Mouse (Mus musculus) hindbrain, embryonic 14.5 days (tissue): ENCODE measurements at regions not wholly inside any gene's neighbourhood (a gene's known extent, or its start where the extent isn't known, plus 50 kb on each side); places are given as distances from the start of the nearest gene placed in this dataset.

ENCODE experiments used
- ATAC-seq: fragments of 200-750 bp; cut with Nextera tagmentation; 2 replicates; pipeline ENCODE4 v1.8.0; 2017; ENCODE audit warnings: moderate number of reproducible peaks, mild to moderate bottlenecking, moderate TSS enrichment, moderate library complexity; ENCODE audit not compliant: low FRiP score
- DNase-seq: peaks from one replicate; pipeline ENCODE4 v3.0.0-alpha.2; 2015; ENCODE audit warnings: low spot score
- H3K27ac ChIP-seq: fragments of 300-500 bp; sonication (generic); 2 replicates; pipeline ENCODE4 v1.5.1; 2014; ENCODE audit warnings: mild to moderate bottlenecking, moderate library complexity
- H3K27me3 ChIP-seq: fragments of 300-500 bp; sonication (generic); 2 replicates; pipeline ENCODE4 v1.6.1; 2014; ENCODE audit warnings: mild to moderate bottlenecking, low read length, mixed read lengths; ENCODE audit not compliant: control insufficient read depth, insufficient read depth
- H3K36me3 ChIP-seq: fragments of 300-500 bp; sonication (generic); replicated peaks from 2 replicates; pipeline ENCODE4 v1.6.1; 2014; ENCODE audit not compliant: control insufficient read depth, insufficient read depth
- H3K4me1 ChIP-seq: fragments of 300-500 bp; sonication (generic); replicated peaks from 2 replicates; pipeline ENCODE4 v1.6.1; 2014; ENCODE audit warnings: antibody characterized with exemption, low read length, mixed read lengths; ENCODE audit not compliant: control insufficient read depth, insufficient read depth
- H3K4me2 ChIP-seq: fragments of 300-500 bp; sonication (generic); replicated peaks from 2 replicates; pipeline ENCODE4 v1.6.1; 2014; ENCODE audit warnings: mild to moderate bottlenecking, moderate library complexity
- H3K4me3 ChIP-seq: fragments of 300-500 bp; sonication (generic); replicated peaks from 2 replicates; pipeline ENCODE4 v1.5.1; 2014; ENCODE audit warnings: mild to moderate bottlenecking, low read length
- H3K9ac ChIP-seq: fragments of 300-500 bp; sonication (generic); 2 replicates; pipeline ENCODE4 v1.6.1; 2014
- H3K9me3 ChIP-seq: fragments of 300-500 bp; sonication (generic); 2 replicates; pipeline ENCODE4 v1.6.1; 2016; ENCODE audit warnings: low read length; ENCODE audit not compliant: control insufficient read depth
- WGBS: fragments of 180-500 bp; shearing (Covaris S2); extraction: QIAGEN DNeasy Blood & Tissue Kit; methylation state at CpG from one replicate; pipeline ENCODE4 v1.1.7; 2014; 5-methylcytosine and 5-hydroxymethylcytosine counted together

DNA sequence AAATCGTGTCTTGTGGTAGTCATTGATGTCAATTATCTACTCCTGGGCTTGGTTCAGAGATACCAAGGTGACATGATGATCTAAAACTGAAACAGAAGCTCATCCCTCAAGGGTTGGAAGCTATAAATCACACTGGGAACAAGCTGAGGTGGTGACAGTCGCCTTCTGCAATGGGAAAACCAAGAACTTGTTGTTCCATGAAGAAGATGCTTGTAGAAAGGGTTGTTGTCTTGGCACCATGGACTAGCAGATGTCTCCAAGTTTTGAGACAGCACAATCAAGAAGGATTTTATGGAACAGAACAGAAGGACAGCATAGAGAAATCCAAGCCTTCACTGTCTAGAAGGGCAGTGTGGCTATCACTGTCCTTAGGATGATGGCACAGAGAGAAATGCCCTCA is 2005.4 kb upstream of the Lrrc6 start:
- Histone ChIP-seq H3K36me3 (no peaks in the 10 kb centered on the region), H3K4me3 (no peak overlapping the region), H3K9ac (no peak overlapping the region), H3K27ac (no peak overlapping the region), H3K4me1 (no peaks in the 10 kb centered on the region), H3K9me3 (no peaks in the 10 kb centered on the region), H3K27me3 (no peaks in the 10 kb centered on the region), H3K4me2 (no peak overlapping the region)
- no peak for DNase-seq
- ATAC-seq: no peak
- WGBS: 89% methylated on average over 2 of the region's 2 CpGs

GRCm38 (mm10) chr15:68496438-68496837 is 1995.7 kb upstream of the Lrrc6 start:
- Histone ChIP-seq H3K27ac (no peak overlapping the region), H3K4me3 (no peak overlapping the region), H3K9ac (no peak overlapping the region), H3K36me3 (no peaks in the 10 kb centered on the region), H3K4me2 (no peak overlapping the region), H3K27me3 (no peaks in the 10 kb centered on the region), H3K9me3 (peaks cover 5% of the 10 kb centered on the region; the same call in 1 of the 2 replicates), H3K4me1 (no peaks in the 10 kb centered on the region)
- DNase-seq (no peak), ATAC-seq (no peak)
- 90% methylated on average over 2 of the region's 2 CpGs for WGBS

DNA sequence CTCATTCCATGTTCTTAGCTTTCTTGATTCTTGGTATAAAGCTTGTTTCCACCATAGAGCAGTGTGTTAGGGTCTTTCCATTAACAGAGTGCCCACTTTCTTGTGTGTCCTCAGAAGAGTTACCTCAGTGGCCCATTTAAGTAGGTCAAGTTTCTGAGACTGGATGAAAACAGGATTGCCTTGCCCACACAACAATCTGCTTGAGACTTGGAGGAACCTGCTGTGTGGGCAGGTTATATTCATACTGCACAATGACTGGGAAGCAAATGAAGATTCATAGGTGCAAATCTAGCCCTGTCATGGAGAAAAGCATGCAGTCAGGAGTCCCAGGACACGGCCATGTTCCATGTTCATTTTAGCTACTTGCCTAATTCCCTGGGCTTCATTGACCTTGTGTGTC is 1984.1 kb upstream of the Lrrc6 start:
- H3K27ac ChIP-seq: no peak overlapping the region
- ATAC-seq (no peak), DNase-seq (no peak)
- H3K4me1 ChIP-seq: no peaks in the 10 kb centered on the region
- no peaks in the 10 kb centered on the region for H3K27me3 ChIP-seq
- H3K4me3 ChIP-seq: no peak overlapping the region
- 97% methylated on average over 1 of the region's 1 CpGs for WGBS
- H3K4me2 ChIP-seq: no peak overlapping the region
- no peaks in the 10 kb centered on the region for H3K36me3 ChIP-seq
- no peak overlapping the region for H3K9ac ChIP-seq
- H3K9me3 ChIP-seq: no peaks in the 10 kb centered on the region

GRCm38 (mm10) chr15:68477745-68478144 is 1977.0 kb upstream of the Lrrc6 start:
- Histone ChIP-seq H3K9ac (no peak overlapping the region), H3K27ac (no peak overlapping the region), H3K4me2 (no peak overlapping the region), H3K4me3 (no peak overlapping the region), H3K36me3 (no peaks in the 10 kb centered on the region), H3K9me3 (no peaks in the 10 kb centered on the region), H3K27me3 (no peaks in the 10 kb centered on the region), H3K4me1 (no peaks in the 10 kb centered on the region)
- DNase-seq (no peak), ATAC-seq (no peak)
- 93% methylated on average over 5 of the region's 5 CpGs for WGBS

- DNase-seq: no peak
- Histone ChIP-seq H3K27ac (no peak overlapping the region), H3K9me3 (no peaks in the 10 kb centered on the region), H3K27me3 (no peaks in the 10 kb centered on the region), H3K4me2 (no peak overlapping the region), H3K36me3 (no peaks in the 10 kb centered on the region), H3K4me1 (no peaks in the 10 kb centered on the region), H3K4me3 (no peak overlapping the region), H3K9ac (no peak overlapping the region)
- 90% methylated on average over 4 of the region's 4 CpGs for WGBS
- no peak for ATAC-seq
Measured at GRCm38 (mm10) chr15:68471928-68472327, 1971.2 kb upstream of the Lrrc6 start.

GRCm38 (mm10) chr15:68462851-68463250 is 1962.1 kb upstream of the Lrrc6 start:
- H3K36me3 ChIP-seq: no peaks in the 10 kb centered on the region
- no peak for ATAC-seq
- H3K27ac ChIP-seq: no peak overlapping the region
- no peak overlapping the region for H3K9ac ChIP-seq
- WGBS: 64% methylated on average over 3 of the region's 3 CpGs
- H3K4me3 ChIP-seq: no peak overlapping the region
- DNase-seq: no peak
- H3K9me3 ChIP-seq: no peaks in the 10 kb centered on the region
- H3K27me3 ChIP-seq: no peaks in the 10 kb centered on the region
- H3K4me2 ChIP-seq: no peak overlapping the region
- no peaks in the 10 kb centered on the region for H3K4me1 ChIP-seq

DNA sequence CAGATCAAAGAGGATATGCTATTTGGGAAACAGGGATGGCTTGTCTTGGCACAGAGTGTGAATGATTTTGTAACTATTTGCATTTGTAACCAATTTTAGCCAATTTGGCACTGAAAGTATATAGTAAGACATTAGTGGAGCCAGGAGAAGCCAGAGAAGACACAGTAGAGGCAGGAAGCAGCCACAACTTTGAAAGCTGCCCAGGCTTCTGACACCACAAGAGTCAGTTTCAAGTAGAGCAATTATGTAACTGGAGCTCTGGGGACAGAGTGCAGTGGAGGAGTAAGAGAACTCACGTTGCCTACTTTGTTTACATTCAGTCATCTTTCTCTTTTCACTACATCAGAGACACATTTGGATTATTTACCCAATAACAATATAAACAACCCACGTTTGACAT is 1956.5 kb upstream of the Lrrc6 start:
- ATAC-seq (no peak), DNase-seq (no peak)
- Histone ChIP-seq H3K4me3 (no peak overlapping the region), H3K4me1 (no peaks in the 10 kb centered on the region), H3K27me3 (no peaks in the 10 kb centered on the region), H3K9ac (no peak overlapping the region), H3K36me3 (no peaks in the 10 kb centered on the region), H3K9me3 (no peaks in the 10 kb centered on the region), H3K4me2 (no peak overlapping the region), H3K27ac (no peak overlapping the region)
- 75% methylated on average over 2 of the region's 2 CpGs for WGBS

DNA sequence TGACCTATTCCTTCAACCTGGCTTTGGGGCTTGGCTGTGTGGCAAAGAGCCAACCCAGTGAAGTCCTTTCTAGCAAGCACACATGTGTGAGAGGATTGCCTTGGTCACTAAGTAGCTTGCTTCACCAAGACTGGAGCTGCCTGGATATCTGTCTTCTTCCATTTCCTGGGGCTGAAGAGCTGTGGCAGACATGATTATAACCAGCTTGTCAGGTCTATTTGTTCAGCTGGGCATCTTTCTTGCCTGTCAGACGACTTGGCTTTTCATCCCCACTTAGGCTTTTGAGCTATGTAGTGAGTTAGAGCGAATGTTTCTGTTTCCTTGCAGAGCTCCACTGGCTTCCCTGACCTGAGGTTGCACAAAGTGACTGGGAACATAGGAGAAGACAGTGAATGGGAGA is 1951.3 kb upstream of the Lrrc6 start:
- H3K27ac ChIP-seq: no peak overlapping the region
- no peaks in the 10 kb centered on the region for H3K4me1 ChIP-seq
- H3K4me2 ChIP-seq: no peak overlapping the region
- ATAC-seq (no peak), DNase-seq (no peak)
- no peaks in the 10 kb centered on the region for H3K27me3 ChIP-seq
- no peaks in the 10 kb centered on the region for H3K9me3 ChIP-seq
- no peaks in the 10 kb centered on the region for H3K36me3 ChIP-seq
- no peak overlapping the region for H3K4me3 ChIP-seq
- WGBS: 65% methylated on average over 2 of the region's 2 CpGs
- no peak overlapping the region for H3K9ac ChIP-seq

DNA sequence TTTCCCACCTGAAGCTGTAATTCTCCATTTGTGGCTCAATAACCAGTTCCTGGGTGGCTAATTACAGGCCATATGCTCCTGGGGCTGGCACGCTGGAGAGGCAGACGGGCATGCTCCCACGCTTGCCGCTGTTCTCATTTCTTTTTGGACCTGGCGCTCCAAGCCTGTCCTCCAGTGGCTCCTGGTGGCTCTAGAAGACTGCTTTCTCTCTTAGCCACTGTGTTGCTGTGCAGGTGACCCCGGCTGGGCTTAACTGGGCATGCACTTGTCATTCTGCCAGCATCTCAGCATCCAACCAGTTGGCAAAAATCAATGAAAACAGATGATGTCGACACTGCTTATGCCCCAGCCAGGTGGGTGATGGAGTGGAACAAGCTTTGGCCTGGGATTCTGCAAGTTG is 1944.6 kb upstream of the Lrrc6 start:
- H3K4me2 ChIP-seq: no peak overlapping the region
- H3K27me3 ChIP-seq: no peaks in the 10 kb centered on the region
- H3K36me3 ChIP-seq: no peaks in the 10 kb centered on the region
- H3K4me3 ChIP-seq: no peak overlapping the region
- peak; percentile 40; the same call in 1 of the 2 replicates for ATAC-seq
- no peak overlapping the region for H3K9ac ChIP-seq
- no peaks in the 10 kb centered on the region for H3K4me1 ChIP-seq
- no peak overlapping the region for H3K27ac ChIP-seq
- no peaks in the 10 kb centered on the region for H3K9me3 ChIP-seq
- DNase-seq: no peak
- WGBS: 59% methylated on average over 7 of the region's 7 CpGs

DNA sequence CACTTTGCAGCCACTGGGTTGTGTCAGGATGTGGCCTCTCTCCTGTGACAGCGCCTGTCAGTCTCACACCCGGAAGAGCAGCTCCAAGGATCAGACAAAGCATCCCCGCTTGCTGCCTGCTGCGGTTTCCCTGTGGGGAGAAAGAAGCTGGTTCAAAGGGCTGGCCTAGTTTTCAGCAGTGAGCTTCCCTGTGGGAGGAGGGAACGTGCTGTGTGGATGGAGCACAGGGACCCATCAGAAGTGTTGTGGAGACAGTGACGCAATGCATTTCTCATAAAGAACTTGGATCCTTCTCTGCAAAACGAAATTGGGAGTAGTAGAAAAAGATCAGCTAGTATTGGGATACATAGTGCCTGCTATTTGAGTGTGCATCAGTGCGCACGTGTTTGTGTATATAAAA is 1939.9 kb upstream of the Lrrc6 start:
- no peak for DNase-seq
- no peak overlapping the region for H3K4me2 ChIP-seq
- H3K36me3 ChIP-seq: no peaks in the 10 kb centered on the region
- no peak overlapping the region for H3K9ac ChIP-seq
- no peaks in the 10 kb centered on the region for H3K27me3 ChIP-seq
- no peaks in the 10 kb centered on the region for H3K4me1 ChIP-seq
- no peak overlapping the region for H3K4me3 ChIP-seq
- no peak for ATAC-seq
- WGBS: 47% methylated on average over 9 of the region's 9 CpGs
- H3K27ac ChIP-seq: no peak overlapping the region
- H3K9me3 ChIP-seq: no peaks in the 10 kb centered on the region
